Mouse (Mus musculus) kidney, postnatal 0 days (tissue): ENCODE results near the gene Higd1c. TPM values are rescaled to one million over a fixed set of nuclear protein-coding genes. Genes with fewer than 3 reads are reported as not detected.
"Not testable (repeated sequence)": the region's sequence is repeated elsewhere in the genome, so short reads cannot be mapped to it uniquely, and the experiment has no call there.

Source experiments
- ATAC-seq: fragments of 200-750 bp; cut with Nextera tagmentation; replicated peaks from 2 replicates; pipeline ENCODE4 v1.8.0; 2017; ENCODE audit warnings: low read depth, moderate number of reproducible peaks, moderate TSS enrichment, moderate library complexity; ENCODE audit not compliant: low FRiP score
- DNase-seq: peaks from one replicate; pipeline ENCODE4 v3.0.0-alpha.2; 2016; ENCODE audit warnings: low spot score
- H3K27ac ChIP-seq: fragments of 300-500 bp; sonication (generic); 2 replicates; pipeline ENCODE4 v1.5.1; 2014; ENCODE audit warnings: mild to moderate bottlenecking
- H3K27me3 ChIP-seq: fragments of 300-500 bp; sonication (generic); 2 replicates; pipeline ENCODE4 v1.6.1; 2014; ENCODE audit warnings: low read length, mixed read lengths; ENCODE audit not compliant: insufficient read depth
- H3K36me3 ChIP-seq: fragments of 300-500 bp; sonication (generic); 2 replicates; pipeline ENCODE4 v1.6.1; 2014; ENCODE audit warnings: low read length, mixed read lengths; ENCODE audit not compliant: insufficient read depth
- H3K4me1 ChIP-seq: fragments of 300-500 bp; sonication (generic); replicated peaks from 2 replicates; pipeline ENCODE4 v1.6.1; 2014; ENCODE audit warnings: antibody characterized with exemption, low read length, mixed read lengths; ENCODE audit not compliant: insufficient read depth
- H3K4me2 ChIP-seq: fragments of 300-500 bp; sonication (generic); 2 replicates; pipeline ENCODE4 v1.6.1; 2014; ENCODE audit warnings: mild to moderate bottlenecking, low read length, moderate library complexity, mixed read lengths
- H3K4me3 ChIP-seq: fragments of 300-500 bp; sonication (generic); replicated peaks from 2 replicates; pipeline ENCODE4 v1.5.1; 2014; ENCODE audit warnings: low read depth, low read length
- H3K9ac ChIP-seq: fragments of 300-500 bp; sonication (generic); 2 replicates; pipeline ENCODE4 v1.6.1; 2014; ENCODE audit warnings: low read depth, low read length
- H3K9me3 ChIP-seq: fragments of 300-500 bp; sonication (generic); replicated peaks from 2 replicates; pipeline ENCODE4 v1.6.1; 2016; ENCODE audit warnings: low read length, inconsistent platforms, mixed read lengths
- CTCF ChIP-seq: IDR thresholded peaks from 2 replicates; pipeline ENCODE4 v1.5.1; 2016; ENCODE audit warnings: antibody characterized with exemption, low read depth, mild to moderate bottlenecking, moderate library complexity
- WGBS: fragments of 180-500 bp; shearing (Covaris S2); extraction: QIAGEN DNeasy Blood & Tissue Kit; methylation state at CpG from one replicate; pipeline ENCODE4 v1.1.7; 2014; 5-methylcytosine and 5-hydroxymethylcytosine counted together
- polyA plus RNA-seq: library from polyadenylated mRNA; unstranded; fragments of >200 nt; fragmentation: Nextera tagmentation; extraction: Ambion mirVana; gene quantifications from 2 replicates; pipeline ENCODE4 v1.2.1, GENCODE M21; 2015

Gene Higd1c
- 0.69 TPM in 1 of 2 replicates, not detected in the other for polyA plus RNA-seq

DNA sequence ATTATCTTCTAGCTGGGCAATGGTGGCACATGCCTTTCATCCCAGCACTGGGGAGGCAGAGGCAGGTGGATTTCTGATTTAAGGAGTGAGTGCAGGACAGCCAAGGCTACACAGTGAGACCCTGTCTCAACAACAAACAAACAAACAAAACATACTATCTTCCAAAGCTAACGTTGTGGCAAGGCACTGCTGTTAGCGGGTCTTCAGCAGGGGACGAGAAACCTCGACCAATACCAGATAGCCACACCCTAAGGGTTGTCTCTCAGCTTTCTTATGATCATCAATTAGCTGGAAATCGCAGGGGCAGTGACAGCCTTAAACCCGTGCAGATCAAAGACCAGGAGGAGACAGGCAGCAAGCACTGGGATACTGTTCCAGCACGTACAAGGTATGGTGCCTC lies at the start of gene Higd1c:
Gene Higd1c, plus strand, starts transcription at position 301 of the 400 bp plus-strand sequence.
- no peak within 1 kb of the TSS for H3K4me3 ChIP-seq
- WGBS, result 62% methylated on average over 7 of the region's 7 CpGs
- no peak within 1 kb of the TSS for H3K27ac ChIP-seq
- H3K27me3 ChIP-seq, result no peaks in the 10 kb centered on the region
- ATAC-seq (no peak), DNase-seq (no peak)
- H3K9ac ChIP-seq, result no peak within 1 kb of the TSS
- no peaks in the 10 kb centered on the region for H3K36me3 ChIP-seq
- no peak for TF ChIP-seq CTCF
- H3K9me3 ChIP-seq, result no peaks in the 10 kb centered on the region
- no peak within 1 kb of the TSS for H3K4me2 ChIP-seq
- no peaks in the 10 kb centered on the region for H3K4me1 ChIP-seq

DNA sequence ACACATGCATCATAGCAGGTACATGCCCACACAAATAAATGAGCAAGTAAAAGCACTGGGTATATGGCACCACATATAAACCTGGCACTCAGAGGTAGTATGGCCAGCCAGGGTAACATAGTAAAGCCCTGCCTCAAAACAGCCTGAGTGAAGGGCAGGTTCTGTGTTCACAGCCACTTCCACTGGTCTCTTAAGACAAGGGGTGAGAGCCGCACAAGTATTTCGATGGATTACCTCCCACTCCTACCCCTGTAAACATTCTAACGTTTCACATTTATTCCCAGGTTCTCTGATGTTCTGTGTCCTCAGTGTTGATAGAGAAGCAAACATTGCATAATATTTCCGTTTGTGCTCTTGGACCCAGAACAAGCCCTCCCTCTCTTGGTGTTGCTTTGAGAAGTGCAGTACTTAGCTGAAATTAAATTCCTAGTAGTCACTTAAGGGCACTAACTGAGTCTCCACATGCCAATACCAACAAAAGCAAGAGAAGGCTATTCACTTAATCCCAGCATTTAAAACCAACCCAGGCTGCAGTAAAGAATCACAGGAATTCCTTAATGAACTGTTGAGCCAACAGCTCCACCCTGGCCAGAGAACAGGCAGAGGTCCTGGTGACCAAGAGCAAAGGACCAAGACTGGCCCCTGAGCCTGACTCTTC lies 46.2 kb upstream of the Higd1c start:
- not testable (repeated sequence) for H3K27me3 ChIP-seq, H3K4me2 ChIP-seq, H3K27ac ChIP-seq, H3K4me3 ChIP-seq, ATAC-seq, H3K4me1 ChIP-seq, H3K9ac ChIP-seq, H3K9me3 ChIP-seq, H3K36me3 ChIP-seq
- peak; percentile 21 for DNase-seq
- 55% methylated on average over 4 of the region's 4 CpGs for WGBS

DNA sequence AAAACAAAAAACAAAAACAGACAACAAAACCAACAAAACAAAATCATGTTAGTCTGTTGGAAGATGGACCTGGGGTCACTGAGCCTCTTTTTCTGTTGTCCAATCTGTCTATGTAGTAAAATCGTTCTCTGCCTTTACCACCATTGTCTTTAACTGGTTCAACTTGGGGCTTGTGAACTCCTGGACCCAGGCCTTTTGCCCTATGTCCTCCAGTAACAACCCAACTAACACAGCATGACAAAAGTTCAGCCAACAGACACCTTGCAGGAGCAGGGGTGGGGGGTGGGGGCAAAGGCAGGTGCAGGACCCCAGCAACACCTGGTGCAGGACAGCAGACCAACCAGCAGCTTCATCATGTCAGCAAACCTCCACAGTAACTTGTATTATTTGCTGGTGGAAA lies 44.5 kb upstream of the Higd1c start:
- Histone ChIP-seq H3K27me3 (no peaks in the 10 kb centered on the region), H3K9ac (no peak overlapping the region), H3K9me3 (no peaks in the 10 kb centered on the region), H3K36me3 (no peaks in the 10 kb centered on the region), H3K4me2 (no peak overlapping the region), H3K4me1 (no peaks in the 10 kb centered on the region), H3K4me3 (no peak overlapping the region), H3K27ac (no peak overlapping the region)
- WGBS, result 92% methylated on average over 1 of the region's 1 CpGs
- DNase-seq (no peak), ATAC-seq (no peak)
- no peak for TF ChIP-seq CTCF

DNA sequence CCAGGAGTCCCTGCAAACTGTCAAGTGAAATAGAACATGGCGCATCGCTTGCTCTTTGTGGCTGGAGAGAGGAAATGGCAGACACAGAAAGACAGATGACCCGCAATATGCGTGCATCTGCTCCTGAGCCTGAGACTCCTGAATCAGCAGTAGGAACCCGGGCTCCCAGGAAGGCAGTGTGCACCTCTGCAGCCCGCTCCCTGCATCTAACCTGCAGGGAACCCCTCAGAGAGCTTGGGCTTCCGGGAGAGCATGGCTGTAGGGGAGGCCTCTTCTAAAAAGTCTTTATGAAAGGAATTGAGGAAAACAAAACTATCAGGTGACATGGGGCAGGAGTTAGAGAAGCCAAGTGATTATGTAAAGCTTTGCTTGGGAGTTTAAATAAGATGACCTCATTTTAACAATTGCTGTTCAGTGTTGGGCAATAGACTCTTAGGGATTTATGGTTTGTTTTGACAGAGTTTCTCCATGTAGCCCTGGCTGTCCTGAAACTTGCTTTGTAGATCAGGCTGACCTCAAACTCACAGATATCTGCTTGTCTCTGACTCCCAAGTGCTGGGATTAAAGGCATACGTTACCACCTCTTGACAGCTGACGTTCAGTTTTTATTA lies 43.9 kb upstream of the Higd1c start:
- H3K4me2 ChIP-seq, result no peak overlapping the region
- 0 out of 2 replicates have a peak, but pooled peaks cover 2% of the 10 kb centered on the region for H3K4me1 ChIP-seq
- no peaks in the 10 kb centered on the region for H3K9me3 ChIP-seq
- 69% methylated on average over 9 of the region's 9 CpGs for WGBS
- H3K36me3 ChIP-seq, result no peaks in the 10 kb centered on the region
- no peak overlapping the region for H3K9ac ChIP-seq
- TF ChIP-seq CTCF, result no peak
- ATAC-seq (no peak), DNase-seq (no peak)
- no peak overlapping the region for H3K27ac ChIP-seq
- H3K4me3 ChIP-seq, result no peak overlapping the region
- H3K27me3 ChIP-seq, result no peaks in the 10 kb centered on the region

DNA sequence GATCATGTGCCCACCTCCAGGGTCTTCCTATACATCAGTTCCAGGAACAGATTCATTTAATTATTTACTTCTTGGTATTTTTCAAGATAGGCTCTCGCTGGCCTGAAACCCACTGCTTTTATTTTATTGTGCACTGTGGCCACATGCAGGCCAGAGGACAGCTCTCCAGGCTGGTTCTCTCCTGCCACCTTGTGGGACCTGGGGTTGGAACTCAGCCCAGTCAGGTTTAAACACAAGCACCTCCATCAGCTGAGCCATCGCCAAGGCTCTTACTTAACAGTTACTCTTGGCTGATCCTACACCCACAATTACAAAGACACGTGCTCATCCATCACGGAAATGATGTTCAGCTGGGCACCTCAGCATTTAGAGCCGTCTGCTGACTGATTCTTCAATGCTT lies 43.2 kb upstream of the Higd1c start:
- ATAC-seq, result 0 out of 2 replicates have a peak, but pooled peaks have one; percentile 36
- H3K9ac ChIP-seq, result no peak overlapping the region
- H3K4me1 ChIP-seq, result 0 out of 2 replicates have a peak, but pooled peaks cover 3% of the 10 kb centered on the region
- H3K27me3 ChIP-seq, result no peaks in the 10 kb centered on the region
- no peak overlapping the region for H3K4me3 ChIP-seq
- no peaks in the 10 kb centered on the region for H3K9me3 ChIP-seq
- no peaks in the 10 kb centered on the region for H3K36me3 ChIP-seq
- DNase-seq, result peak; percentile 56
- 37% methylated on average over 5 of the region's 5 CpGs for WGBS
- no peak overlapping the region for H3K27ac ChIP-seq
- TF ChIP-seq CTCF, result peak; percentile 74
- no peak overlapping the region for H3K4me2 ChIP-seq

DNA sequence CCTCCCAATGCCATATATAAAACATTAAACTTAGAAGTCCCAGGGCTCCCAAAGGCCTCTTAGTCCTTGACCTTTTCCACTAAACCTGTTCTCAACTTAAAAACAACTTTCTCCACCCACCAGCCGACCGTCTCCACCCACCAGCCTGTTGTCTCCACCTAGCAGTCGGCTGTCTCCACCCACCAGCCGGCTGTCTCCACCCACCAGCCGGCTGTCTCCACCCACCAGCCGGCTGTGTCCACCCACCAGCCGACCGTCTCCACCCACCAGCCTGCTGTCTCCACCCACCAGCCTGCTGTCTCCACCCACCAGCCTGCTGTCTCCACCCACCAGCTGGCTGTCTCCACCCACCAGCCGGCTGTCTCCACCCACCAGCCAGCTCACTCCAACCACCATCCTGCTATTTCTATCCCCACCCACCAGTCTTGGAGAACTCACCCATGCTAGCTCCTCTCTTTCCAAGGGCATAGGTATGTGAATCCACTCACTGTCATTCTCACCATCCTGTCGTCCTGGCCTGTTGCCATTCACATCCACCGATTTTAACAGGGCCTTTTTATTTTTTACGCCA lies 40.2 kb upstream of the Higd1c start:
- no peak overlapping the region for H3K9ac ChIP-seq
- WGBS, result 74% methylated on average over 12 of the region's 12 CpGs
- no peak overlapping the region for H3K27ac ChIP-seq
- no peak for ATAC-seq
- 0 out of 2 replicates have a peak, but pooled peaks cover 3% of the 10 kb centered on the region for H3K4me1 ChIP-seq
- H3K4me3 ChIP-seq, result no peak overlapping the region
- H3K36me3 ChIP-seq, result no peaks in the 10 kb centered on the region
- no peak for TF ChIP-seq CTCF
- H3K4me2 ChIP-seq, result no peak overlapping the region
- H3K9me3 ChIP-seq, result no peaks in the 10 kb centered on the region
- H3K27me3 ChIP-seq, result no peaks in the 10 kb centered on the region
- DNase-seq, result no peak
